Mouse (Mus musculus) liver, postnatal 0 days (tissue): ENCODE results near the gene Psmd11. TPM values are rescaled to one million over a fixed set of nuclear protein-coding genes. Genes with fewer than 3 reads are reported as not detected.
"Not testable (repeated sequence)": the region's sequence is repeated elsewhere in the genome, so short reads cannot be mapped to it uniquely, and the experiment has no call there.

Experiments
- ATAC-seq: fragments of 200-750 bp; cut with Nextera tagmentation; 2 replicates; pipeline ENCODE4 v1.8.0; 2017; ENCODE audit warnings: mild to moderate bottlenecking, moderate library complexity
- DNase-seq: peaks from one replicate; pipeline ENCODE4 v3.0.0-alpha.2; 2016
- H3K27ac ChIP-seq: fragments of 300-500 bp; sonication (generic); 2 replicates; pipeline ENCODE4 v1.5.1; 2014; ENCODE audit warnings: antibody characterized with exemption, moderate library complexity, mild to moderate bottlenecking, low read depth
- H3K27me3 ChIP-seq: fragments of 300-500 bp; sonication (generic); 2 replicates; pipeline ENCODE4 v1.6.1; 2014; ENCODE audit warnings: low read length, control low read depth, mixed read lengths; ENCODE audit not compliant: insufficient read depth
- H3K36me3 ChIP-seq: fragments of 300-500 bp; sonication (generic); replicated peaks from 2 replicates; pipeline ENCODE4 v1.6.1; 2014; ENCODE audit warnings: mild to moderate bottlenecking, control low read depth, low read length, moderate library complexity, mixed read lengths; ENCODE audit not compliant: insufficient read depth
- H3K4me1 ChIP-seq: fragments of 300-500 bp; sonication (generic); 2 replicates; pipeline ENCODE4 v1.6.1; 2014; ENCODE audit warnings: antibody characterized with exemption, mild to moderate bottlenecking, control low read depth; ENCODE audit not compliant: insufficient read depth
- H3K4me2 ChIP-seq: fragments of 300-500 bp; sonication (generic); 2 replicates; pipeline ENCODE4 v1.6.1; 2014; ENCODE audit warnings: low read depth, mild to moderate bottlenecking, low read length, moderate library complexity, mixed read lengths
- H3K4me3 ChIP-seq: fragments of 300-500 bp; sonication (generic); 2 replicates; pipeline ENCODE4 v1.5.1; 2014; ENCODE audit warnings: low read depth, low read length
- H3K9ac ChIP-seq: fragments of 300-500 bp; sonication (generic); replicated peaks from 2 replicates; pipeline ENCODE4 v1.6.1; 2014; ENCODE audit warnings: mild to moderate bottlenecking, moderate library complexity
- H3K9me3 ChIP-seq: fragments of 300-500 bp; sonication (generic); 2 replicates; pipeline ENCODE4 v1.6.1; 2016; ENCODE audit warnings: mild to moderate bottlenecking, control low read depth, low read length, mixed read lengths
- CTCF ChIP-seq: sonication (generic); IDR thresholded peaks from 2 replicates; pipeline ENCODE4 v1.5.1; 2016; ENCODE audit warnings: antibody characterized with exemption, low read depth
- EP300 ChIP-seq: IDR thresholded peaks from 2 replicates; pipeline ENCODE4 v1.6.1; 2016; ENCODE audit warnings: antibody characterized with exemption, low read depth, mild to moderate bottlenecking
- WGBS: fragments of 180-500 bp; shearing (Covaris S2); extraction: QIAGEN DNeasy Blood & Tissue Kit; methylation state at CpG from one replicate; pipeline ENCODE4 v1.1.7; 2014; ENCODE audit not compliant: insufficient replicate concordance; 5-methylcytosine and 5-hydroxymethylcytosine counted together
- polyA plus RNA-seq: library from polyadenylated mRNA; unstranded; fragments of >200 nt; fragmentation: Nextera tagmentation; extraction: Ambion mirVana; gene quantifications from 2 replicates; pipeline ENCODE4 v1.2.1, GENCODE M21; 2015

Psmd11 gene
- polyA plus RNA-seq, 1 experiment from 2014 or later: 143 TPM

- Histone ChIP-seq H3K9ac (no peak overlapping the region), H3K27ac (no peak overlapping the region), H3K4me1 (peaks cover 7% of the 10 kb centered on the region), H3K36me3 (no peaks in the 10 kb centered on the region), H3K9me3 (no peaks in the 10 kb centered on the region), H3K4me3 (no peak overlapping the region), H3K27me3 (no peaks in the 10 kb centered on the region), H3K4me2 (no peak overlapping the region)
- DNase-seq: no peak
- no peak for ATAC-seq
- WGBS: 49% methylated on average over 5 of the region's 5 CpGs
- TF ChIP-seq CTCF: peak; percentile 26; the same call in 1 of the 2 replicates
- no peak for TF ChIP-seq EP300
Observed at GRCm38 (mm10) chr11:80425247-80425778, 3.1 kb upstream of the Psmd11 start.

- H3K27ac ChIP-seq, H3K4me3 ChIP-seq, H3K9me3 ChIP-seq, H3K4me1 ChIP-seq, ATAC-seq, H3K27me3 ChIP-seq, H3K36me3 ChIP-seq, DNase-seq, H3K4me2 ChIP-seq, H3K9ac ChIP-seq: not testable (repeated sequence)
- WGBS: 73% methylated on average over 16 of the region's 16 CpGs
Observed at GRCm38 (mm10) chr11:80426029-80426813, 2.2 kb upstream of the Psmd11 start.

- Histone ChIP-seq H3K9me3 (no peaks in the 10 kb centered on the region), H3K4me2 (peak overlapping the region; percentile 76), H3K4me1 (peaks cover 7% of the 10 kb centered on the region), H3K27me3 (no peaks in the 10 kb centered on the region), H3K4me3 (peak overlapping the region; percentile 71), H3K36me3 (peaks cover 19% of the 10 kb centered on the region), H3K9ac (peak overlapping the region; percentile 90), H3K27ac (peak overlapping the region; percentile 85)
- WGBS: under 1% methylated on average over 37 of the region's 37 CpGs
- TF ChIP-seq EP300 (no peak), CTCF (no peak)
- DNase-seq (peak; percentile 68), ATAC-seq (peak; percentile 60)
Observed at GRCm38 (mm10) chr11:80429009-80429475, 627 bp downstream of the Psmd11 start.

GRCm38 (mm10) chr11:80429500-80430166 lies 1.2 kb downstream of the Psmd11 start:
- Histone ChIP-seq H3K36me3 (peaks cover 19% of the 10 kb centered on the region), H3K9ac (peak overlapping the region; percentile 90), H3K4me2 (peak overlapping the region; percentile 76), H3K27me3 (no peaks in the 10 kb centered on the region), H3K27ac (peak overlapping the region; percentile 85), H3K4me1 (peaks cover 7% of the 10 kb centered on the region), H3K9me3 (no peaks in the 10 kb centered on the region), H3K4me3 (peak overlapping the region; percentile 71)
- no peak for DNase-seq
- WGBS: 51% methylated on average over 14 of the region's 14 CpGs
- ATAC-seq: no peak
- TF ChIP-seq EP300 (no peak), CTCF (no peak)

- no peak overlapping the region for H3K4me3 ChIP-seq
- no peak for DNase-seq
- H3K36me3 ChIP-seq: peaks cover 19% of the 10 kb centered on the region
- peak overlapping the region; percentile 55 for H3K27ac ChIP-seq
- peaks cover 7% of the 10 kb centered on the region for H3K4me1 ChIP-seq
- H3K4me2 ChIP-seq: peak overlapping the region; percentile 76
- H3K27me3 ChIP-seq: no peaks in the 10 kb centered on the region
- WGBS: 69% methylated on average over 3 of the region's 3 CpGs
- H3K9ac ChIP-seq: no peak overlapping the region
- no peak for ATAC-seq
- TF ChIP-seq CTCF (no peak), EP300 (no peak)
- H3K9me3 ChIP-seq: no peaks in the 10 kb centered on the region
Observed at GRCm38 (mm10) chr11:80430366-80430910, 2.0 kb downstream of the Psmd11 start.

GRCm38 (mm10) chr11:80446916-80447315 lies 18.5 kb downstream of the Psmd11 start:
- 86% methylated on average over 3 of the region's 3 CpGs for WGBS
- Histone ChIP-seq H3K9me3 (no peaks in the 10 kb centered on the region), H3K36me3 (peaks cover 60% of the 10 kb centered on the region), H3K4me3 (no peak overlapping the region), H3K4me1 (peaks cover 3% of the 10 kb centered on the region; the same call in 1 of the 2 replicates), H3K4me2 (no peak overlapping the region), H3K27me3 (no peaks in the 10 kb centered on the region), H3K9ac (no peak overlapping the region), H3K27ac (no peak overlapping the region)
- no peak for ATAC-seq
- no peak for DNase-seq
- TF ChIP-seq CTCF: no peak
- no peak for TF ChIP-seq EP300
